Mouse (Mus musculus): ENCODE results near the gene Xpa. TPM values are rescaled to one million over a fixed set of nuclear protein-coding genes. Genes with fewer than 3 reads are reported as not detected.

Xpa gene
- polyA plus RNA-seq, 1 experiment from 2014 or later: 12.3 TPM

GRCm38 (mm10) chr4:46115308-46115707 lies 80.8 kb downstream of the Xpa start:
- peaks cover 99% of the 10 kb centered on the region for H3K36me3 ChIP-seq
- H3K9ac ChIP-seq: no peak overlapping the region
- H3K4me3 ChIP-seq: no peak overlapping the region
- H3K4me2 ChIP-seq: no peak overlapping the region
- H3K4me1 ChIP-seq: no peaks in the 10 kb centered on the region
- H3K9me3 ChIP-seq (replicated peaks): no peaks in the 10 kb centered on the region
- 80% methylated on average over 1 of the region's 1 CpGs for WGBS (ENCODE audit: insufficient replicate concordance)
- no peak for ATAC-seq
- no peaks in the 10 kb centered on the region for H3K27me3 ChIP-seq (replicated peaks)
- H3K27ac ChIP-seq: no peak overlapping the region

- Histone ChIP-seq H3K36me3 (peaks cover 99% of the 10 kb centered on the region), H3K4me1 (no peaks in the 10 kb centered on the region), H3K27me3 (replicated peaks) (no peaks in the 10 kb centered on the region), H3K27ac (no peak overlapping the region), H3K9ac (no peak overlapping the region), H3K9me3 (replicated peaks) (no peaks in the 10 kb centered on the region), H3K4me2 (no peak overlapping the region), H3K4me3 (no peak overlapping the region)
- 55% methylated on average over 3 of the region's 3 CpGs for WGBS (ENCODE audit: insufficient replicate concordance)
- ATAC-seq: no peak
Measured at GRCm38 (mm10) chr4:46111361-46111760, 84.8 kb downstream of the Xpa start.

DNA sequence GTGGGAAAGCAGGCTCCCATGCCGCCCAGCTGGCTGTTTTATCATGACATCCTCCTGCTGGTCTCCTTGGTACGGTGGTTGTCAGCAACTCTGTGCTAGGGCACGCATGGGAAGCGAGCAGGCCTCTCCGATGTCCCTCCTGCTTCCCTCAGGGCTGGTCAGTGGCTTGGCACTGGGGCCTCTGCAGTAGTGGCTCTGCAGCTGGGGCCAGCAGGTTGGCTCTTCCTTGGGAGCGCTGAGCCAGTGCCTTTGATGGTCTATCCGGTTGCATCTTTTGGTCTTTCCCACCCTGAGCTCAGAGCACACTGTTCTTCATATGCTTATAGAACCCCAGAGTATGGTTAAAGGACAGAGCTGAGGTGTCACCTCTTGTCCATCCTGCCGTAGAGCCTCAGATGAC lies 86.0 kb downstream of the Xpa start:
- WGBS (ENCODE audit: insufficient replicate concordance): 89% methylated on average over 8 of the region's 8 CpGs
- no peak overlapping the region for H3K4me2 ChIP-seq
- no peak overlapping the region for H3K9ac ChIP-seq
- peaks cover 99% of the 10 kb centered on the region for H3K36me3 ChIP-seq
- ATAC-seq: no peak
- no peaks in the 10 kb centered on the region for H3K27me3 ChIP-seq (replicated peaks)
- H3K4me1 ChIP-seq: no peaks in the 10 kb centered on the region
- no peak overlapping the region for H3K27ac ChIP-seq
- H3K4me3 ChIP-seq: no peak overlapping the region
- no peaks in the 10 kb centered on the region for H3K9me3 ChIP-seq (replicated peaks)

Other genes with a start within 250 kb of the Xpa start
- 6.5 and 9.8 TPM in 2 replicates for gene Tdrd7, start 231.0 kb downstream of the Xpa start, polyA plus RNA-seq (2016; fragmentation: Nextera tagmentation; extraction: Ambion mirVana)
- gene Tmod1, start 157.4 kb downstream of the Xpa start, polyA plus RNA-seq (2016; fragmentation: Nextera tagmentation; extraction: Ambion mirVana): 45.3 and 46.4 TPM in 2 replicates
- gene Ncbp1, start 57.7 kb downstream of the Xpa start, polyA plus RNA-seq (2016; fragmentation: Nextera tagmentation; extraction: Ambion mirVana): 66.9 and 68.0 TPM in 2 replicates
- 23.3 and 23.9 TPM in 2 replicates for gene Tstd2, start 57.6 kb downstream of the Xpa start, polyA plus RNA-seq (2016; fragmentation: Nextera tagmentation; extraction: Ambion mirVana)
- gene Foxe1, start 147.3 kb upstream of the Xpa start, polyA plus RNA-seq (2016; fragmentation: Nextera tagmentation; extraction: Ambion mirVana): 0.08 TPM in 1 of 2 replicates, not detected in the other
- 9.2 and 11.5 TPM in 2 replicates for gene Trmo, start 193.1 kb upstream of the Xpa start, polyA plus RNA-seq (2016; fragmentation: Nextera tagmentation; extraction: Ambion mirVana)
- 425 and 445 TPM in 2 replicates for gene Hemgn, start 217.2 kb upstream of the Xpa start, polyA plus RNA-seq (2016; fragmentation: Nextera tagmentation; extraction: Ambion mirVana)